Mouse (Mus musculus): Measurements from ENCODE around the gene Trim34a.
"Not testable (repeated sequence)": the region's sequence is repeated elsewhere in the genome, so short reads cannot be mapped to it uniquely, and the experiment has no call there.

The Trim34a gene

GRCm38 (mm10) chr7:104244287-104245181, at the start of gene Trim34a:
Gene Trim34a, plus strand, starts transcription at chr7:104244457.
- POLR2A ChIA-PET = interaction anchor here (0.6 to 2.8 kb wide), 17 partner anchors 9 to 679 kb away, joined by 3 to 20 read pairs (median 4); partner anchors contain the start of gene Trim6 (in 2 of the 4)

GRCm38 (mm10) chr7:104195885-104196284, 48.4 kb upstream of the Trim34a start, which contains the start of gene Olfr649:
Gene Olfr649, minus strand, starts transcription at chr7:104195985.
- POLR2A ChIA-PET = interaction anchor here in 2 of 4 experiments (1.1 to 1.4 kb wide), 2 partner anchors 24 to 423 kb away, joined by 3 to 7 read pairs; no protein-coding TSS in a partner anchor
- CTCF ChIA-PET = no interaction called here

More at GRCm38 (mm10) chr7:104244287-104245181, at the start of gene Trim34a:
- CTCF ChIA-PET = interaction anchor here (0.6 to 1.4 kb wide), 4 partner anchors 9 to 47 kb away, joined by 3 to 5 read pairs (median 4); no protein-coding TSS in a partner anchor

- ChIA-PET CTCF (no interaction called here), POLR2A (no interaction called here)
Measured at GRCm38 (mm10) chr7:104199822-104200221, 44.4 kb upstream of the Trim34a start.

GRCm38 (mm10) chr7:104206197-104206596, 38.1 kb upstream of the Trim34a start:
- ChIA-PET POLR2A (interaction anchor here in 1 of 4 experiments (1.0 kb wide), 1 partner anchor 16 kb away, joined by 4 read pairs; no protein-coding TSS in a partner anchor), CTCF (interaction anchor here in 1 of 4 experiments (1.7 kb wide), 1 partner anchor 26 kb away, joined by 4 read pairs; no protein-coding TSS in a partner anchor)

GRCm38 (mm10) chr7:104216011-104216535, 28.2 kb upstream of the Trim34a start:
- CTCF ChIA-PET = no interaction called here
- POLR2A ChIA-PET = interaction anchor here in 2 of 4 experiments (0.6 to 5.5 kb wide), 4 partner anchors 10 to 33 kb away, joined by 3 to 29 read pairs (median 4); partner anchors contain the start of gene Olfr648 (in 1 of the 2)

- ChIA-PET POLR2A (interaction anchor here in 3 of 4 experiments (0.6 to 5.5 kb wide), 10 partner anchors 9 to 599 kb away, joined by 3 to 29 read pairs (median 4); partner anchors contain the start of genes Trim12c (in 1 of the 3) and Trim34a (in 1 of the 3)), CTCF (no interaction called here)
Measured at GRCm38 (mm10) chr7:104217881-104218280, 26.4 kb upstream of the Trim34a start.

- POLR2A ChIA-PET = interaction anchor here (0.6 to 4.8 kb wide), 36 partner anchors 9 to 1592 kb away, joined by 3 to 31 read pairs (median 4); partner anchors contain the start of genes Trim34a (in 4 of the 4), Trim12c (in 2 of the 4), Dnhd1 (in 1 of the 4) and Fam160a2 (in 1 of the 4)
- CTCF ChIA-PET = interaction anchor here in 1 of 4 experiments (0.7 to 1.5 kb wide), 2 partner anchors 12 to 1432 kb away, joined by 3 read pairs; partner anchors contain the start of gene Dnhd1
Measured at GRCm38 (mm10) chr7:104218701-104219569, 25.3 kb upstream of the Trim34a start, which contains the start of gene Trim6. Gene Trim6, plus strand, starts transcription at chr7:104218793.

- POLR2A ChIA-PET = interaction anchor here in 3 of 4 experiments (1.0 to 2.3 kb wide), 6 partner anchors 10 to 14 kb away, joined by 3 to 14 read pairs (median 8); partner anchors contain the start of genes Trim34a (in 1 of the 3) and Trim6 (in 1 of the 3)
- CTCF ChIA-PET = interaction anchor here in 2 of 4 experiments (1.0 to 1.8 kb wide), 4 partner anchors 10 to 26 kb away, joined by 3 to 4 read pairs (median 4); partner anchors contain the start of genes Trim34a (in 1 of the 2) and Trim6 (in 1 of the 2)
Measured at GRCm38 (mm10) chr7:104231203-104231602, 13.1 kb upstream of the Trim34a start.

- ChIA-PET POLR2A (interaction anchor here in 2 of 4 experiments (0.7 to 1.3 kb wide), 2 partner anchors 21 to 24 kb away, joined by 3 to 4 read pairs; no protein-coding TSS in a partner anchor), CTCF (interaction anchor here in 2 of 4 experiments (0.7 to 0.8 kb wide), 2 partner anchors 9 to 19 kb away, joined by 4 to 8 read pairs; no protein-coding TSS in a partner anchor)
Measured at GRCm38 (mm10) chr7:104240857-104241256, 3.4 kb upstream of the Trim34a start.

- POLR2A ChIA-PET = interaction anchor here (0.6 to 2.8 kb wide), 16 partner anchors 8 to 200 kb away, joined by 3 to 20 read pairs (median 4); partner anchors contain the start of gene Trim6 (in 2 of the 4)
- CTCF ChIA-PET = interaction anchor here in 3 of 4 experiments (0.6 to 1.4 kb wide), 4 partner anchors 8 to 18 kb away, joined by 3 to 5 read pairs (median 4); no protein-coding TSS in a partner anchor
Measured at GRCm38 (mm10) chr7:104243616-104244015, 641 bp upstream of the Trim34a start.

- CTCF ChIA-PET = not testable (repeated sequence)
Measured at GRCm38 (mm10) chr7:104260380-104260779, 16.1 kb downstream of the Trim34a start.

GRCm38 (mm10) chr7:104265335-104265734, 21.1 kb downstream of the Trim34a start:
- POLR2A ChIA-PET, CTCF ChIA-PET: not testable (repeated sequence)

More at GRCm38 (mm10) chr7:104260380-104260779, 16.1 kb downstream of the Trim34a start:
- POLR2A ChIA-PET = not testable (repeated sequence)

- POLR2A ChIA-PET, CTCF ChIA-PET: not testable (repeated sequence)
Measured at GRCm38 (mm10) chr7:104279361-104279760, 35.1 kb downstream of the Trim34a start.

GRCm38 (mm10) chr7:104287576-104288443, 43.6 kb downstream of the Trim34a start, which contains the start of gene Trim5:
Gene Trim5, minus strand, starts transcription at chr7:104288094.
- CTCF ChIA-PET = not testable (repeated sequence)
- POLR2A ChIA-PET = interaction anchor here in 1 of 4 experiments (0.6 kb wide), 2 partner anchors 58 to 211 kb away, joined by 3 read pairs; no protein-coding TSS in a partner anchor

GRCm38 (mm10) chr7:104290641-104291040, 46.4 kb downstream of the Trim34a start:
- POLR2A ChIA-PET = interaction anchor here in 1 of 4 experiments (0.5 kb wide), 1 partner anchor 63 kb away, joined by 4 read pairs; no protein-coding TSS in a partner anchor
- CTCF ChIA-PET = no interaction called here

- CTCF ChIA-PET = no interaction called here
Measured at GRCm38 (mm10) chr7:104291638-104292400, 47.6 kb downstream of the Trim34a start.

More at GRCm38 (mm10) chr7:104291638-104292400, 47.6 kb downstream of the Trim34a start:
- POLR2A ChIA-PET = no interaction called here

Data from embryonic stem cell, embryonic (primary cell).